25 mouse cellular contexts compared by ENCODE assay signal in genomic region chr11:87272725-87273124, GRCm38 (mm10).
"Had no signal": no experiment of that assay in that cellular context is flagged by ENCODE, and none has a peak within 500 bp of the region (broad histone marks: within the 10 kb centered on the region; RNA-seq: fewer than 3 reads in every experiment).

No protein-coding gene starts in this region.

- H3K9me3 ChIP-seq: heart, embryonic 13.5 days; heart, embryonic 15.5 days; hindbrain, embryonic 13.5 days; hindbrain, embryonic 15.5 days; kidney, embryonic 15.5 days; limb, embryonic 13.5 days; limb, embryonic 15.5 days had no signal

- DNase-seq: gastrocnemius, postnatal 14 days; gastrocnemius, postnatal 36 days; heart, adult 18-20 months; heart, postnatal 14 days; heart, postnatal 36 days; kidney, adult 11 months; kidney, adult 2 months; kidney, adult 9 months; kidney, postnatal 14 days; kidney, postnatal 36 days; layer of hippocampus, postnatal 36 days; left cerebral cortex, postnatal 4 days had no signal

- H3K9ac ChIP-seq: heart, embryonic 13.5 days; heart, embryonic 15.5 days; hindbrain, embryonic 13.5 days; hindbrain, embryonic 15.5 days; kidney, embryonic 15.5 days; limb, embryonic 13.5 days; limb, embryonic 15.5 days; liver, embryonic 12.5 days; liver, embryonic 14.5 days had no signal

- H3K27me3 ChIP-seq: heart, embryonic 13.5 days; heart, embryonic 15.5 days; hindbrain, embryonic 13.5 days; hindbrain, embryonic 15.5 days; kidney, embryonic 15.5 days; limb, embryonic 13.5 days; limb, embryonic 15.5 days; liver, embryonic 12.5 days had no signal

- H3K36me3 ChIP-seq: heart, embryonic 13.5 days; heart, embryonic 15.5 days; hindbrain, embryonic 13.5 days; hindbrain, embryonic 15.5 days; kidney, embryonic 15.5 days; limb, embryonic 13.5 days; limb, embryonic 15.5 days; liver, embryonic 12.5 days had no signal

- H3K27ac ChIP-seq: heart, embryonic 13.5 days; heart, embryonic 15.5 days; hindbrain, embryonic 13.5 days; hindbrain, embryonic 15.5 days; hindbrain, postnatal 0 days; kidney, embryonic 15.5 days; kidney, postnatal 0 days; limb, embryonic 13.5 days; limb, embryonic 15.5 days; liver, embryonic 12.5 days; liver, embryonic 14.5 days had no signal

- H3K4me2 ChIP-seq: heart, embryonic 11.5 days; heart, embryonic 13.5 days; heart, embryonic 15.5 days; hindbrain, embryonic 13.5 days; hindbrain, embryonic 15.5 days; kidney, embryonic 15.5 days; limb, embryonic 13.5 days; limb, embryonic 15.5 days; liver, embryonic 12.5 days had no signal

- H3K4me3 ChIP-seq: heart, embryonic 13.5 days; heart, embryonic 15.5 days; hindbrain, embryonic 13.5 days; hindbrain, embryonic 15.5 days; kidney, embryonic 15.5 days; limb, embryonic 13.5 days; limb, embryonic 15.5 days; liver, embryonic 12.5 days had no signal

- ATAC-seq: hindbrain, postnatal 0 days; intestine, embryonic 16.5 days; liver, embryonic 12.5 days had no signal
